Mouse (Mus musculus) R1 (cell line): ENCODE measurements around the gene Tbc1d14.

Experiments used
- DNase-seq: peaks from one replicate; pipeline ENCODE4 v3.0.0-alpha.2; 2018; ENCODE audit warnings: low read depth, low spot score

Gene Tbc1d14

DNA sequence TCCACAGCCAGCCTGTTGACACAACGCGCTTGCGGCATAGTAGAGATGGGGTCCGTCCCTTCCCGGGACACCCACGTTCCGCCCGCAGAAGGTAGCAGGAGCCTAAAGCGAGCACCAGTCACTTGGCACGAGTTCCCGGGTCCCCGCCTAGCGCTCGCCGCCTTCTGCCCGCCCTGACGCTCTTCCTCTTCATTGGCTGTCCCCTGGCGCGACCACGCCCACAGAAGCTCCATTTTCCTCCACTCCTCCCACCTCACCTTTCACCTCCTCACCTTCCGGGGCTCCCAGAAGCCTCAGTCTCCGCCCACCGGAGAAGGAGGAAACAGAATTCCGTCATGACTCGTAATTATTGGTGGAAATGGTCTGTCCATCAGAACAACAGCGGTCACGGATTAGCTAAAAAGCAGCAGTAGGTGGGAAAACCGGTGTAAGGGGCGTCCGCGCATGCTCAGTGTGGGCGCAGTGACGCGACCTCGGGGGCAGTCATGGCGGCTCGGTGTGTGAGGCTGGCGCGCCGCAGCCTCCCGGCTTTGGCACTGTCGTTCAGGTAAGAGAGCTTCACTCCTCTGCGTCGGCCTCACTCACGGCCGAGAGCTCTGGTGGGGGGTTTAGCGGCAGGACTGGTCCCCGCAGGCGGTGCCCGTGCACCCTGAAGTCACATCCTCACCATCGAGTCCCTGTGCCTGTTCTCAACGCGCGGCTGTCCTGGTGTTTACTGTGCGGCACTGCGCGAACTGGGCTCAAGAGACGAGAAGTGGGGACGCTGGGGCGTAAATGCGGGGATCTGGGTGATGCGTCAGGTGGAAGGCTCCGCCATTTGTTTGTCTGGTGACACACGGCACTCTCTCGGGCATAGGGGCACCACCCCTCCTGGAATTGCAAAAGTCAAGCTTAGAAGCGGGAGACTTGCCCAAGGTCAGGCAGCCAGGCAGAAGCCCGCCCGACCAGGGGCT is 128.1 kb downstream of the Tbc1d14 start, which contains the start of gene Grpel1:
TSS of gene Grpel1 (plus strand) at position 290 of the 953 bp plus-strand sequence.
- peak; percentile 100 for DNase-seq

DNA sequence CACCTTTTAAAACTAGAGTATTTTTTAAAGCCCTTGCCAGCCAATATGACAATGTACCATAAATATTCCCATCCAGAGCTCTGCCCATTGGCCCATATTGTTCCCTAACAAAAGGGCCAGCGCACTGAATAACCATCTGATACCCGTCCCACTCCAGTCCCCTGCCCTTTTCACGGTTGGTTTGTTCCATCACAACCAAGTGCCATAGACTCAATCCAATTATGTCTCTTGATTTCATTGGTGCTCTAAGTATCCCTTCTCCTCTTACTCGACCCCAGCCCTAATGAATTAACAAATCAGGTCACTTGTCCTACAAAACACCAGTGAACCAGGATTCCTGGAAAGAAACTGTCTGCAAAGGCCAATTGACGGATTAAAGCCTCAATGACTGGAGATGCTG is 129.7 kb downstream of the Tbc1d14 start:
- no peak for DNase-seq

DNA sequence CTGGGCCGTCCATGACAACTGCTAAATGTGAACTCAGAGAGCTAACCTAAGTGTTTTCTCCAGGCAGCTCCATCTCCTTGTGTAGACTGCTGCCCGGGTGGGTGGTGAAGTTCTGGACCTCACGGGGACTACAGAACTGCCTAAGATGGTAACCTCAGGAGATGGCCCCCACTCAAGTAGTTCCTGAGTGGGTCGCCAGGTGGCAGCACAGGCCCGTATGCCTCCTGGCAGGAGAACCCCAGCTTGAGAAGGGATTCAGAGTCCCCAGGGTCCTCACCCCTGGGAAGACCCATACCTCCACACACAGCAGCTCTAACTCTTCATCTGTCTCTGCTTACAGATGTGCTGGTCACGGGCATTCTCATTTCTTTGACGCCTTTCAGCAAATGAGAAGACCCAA is 130.3 kb downstream of the Tbc1d14 start:
- peak; percentile 66 for DNase-seq

DNA sequence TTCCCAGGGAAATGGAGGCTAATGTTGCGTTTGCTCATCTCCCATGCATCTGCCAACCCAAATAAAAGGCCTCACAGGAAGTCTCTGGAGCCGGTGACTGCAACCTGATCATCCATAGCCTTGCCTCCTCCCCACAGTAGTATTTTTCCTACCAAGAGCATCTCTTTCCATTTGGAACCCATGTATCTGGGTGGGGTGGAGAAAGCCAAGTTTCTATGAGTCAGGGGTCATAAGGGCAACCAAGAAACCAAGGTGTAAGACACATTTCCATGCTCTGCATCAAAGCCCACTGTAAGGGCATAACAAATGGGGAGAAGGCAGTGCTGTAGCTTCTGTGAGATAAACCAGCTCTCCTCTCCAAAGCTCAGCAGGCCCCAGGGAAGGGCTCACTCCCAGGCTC is 131.8 kb downstream of the Tbc1d14 start:
- DNase-seq: no peak

DNA sequence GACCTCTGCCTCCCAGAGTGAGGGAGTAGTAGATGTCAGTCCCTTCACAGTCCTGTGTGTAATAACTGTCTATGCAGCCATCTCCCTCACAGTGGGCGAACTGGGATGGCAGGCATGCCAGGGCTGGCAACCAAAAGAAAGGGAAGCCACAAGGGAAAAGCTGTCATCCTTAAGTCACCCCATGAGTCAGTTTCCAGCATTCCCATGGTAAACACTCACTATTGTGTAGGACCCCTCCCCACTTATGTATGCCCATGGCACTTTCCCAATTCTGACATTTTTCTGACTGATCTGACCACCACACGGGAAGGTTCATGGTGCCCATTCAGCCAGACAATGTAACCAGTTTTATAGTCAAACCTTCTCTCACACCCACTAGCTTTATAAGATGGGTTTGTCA is 132.4 kb downstream of the Tbc1d14 start:
- DNase-seq: no peak

DNA sequence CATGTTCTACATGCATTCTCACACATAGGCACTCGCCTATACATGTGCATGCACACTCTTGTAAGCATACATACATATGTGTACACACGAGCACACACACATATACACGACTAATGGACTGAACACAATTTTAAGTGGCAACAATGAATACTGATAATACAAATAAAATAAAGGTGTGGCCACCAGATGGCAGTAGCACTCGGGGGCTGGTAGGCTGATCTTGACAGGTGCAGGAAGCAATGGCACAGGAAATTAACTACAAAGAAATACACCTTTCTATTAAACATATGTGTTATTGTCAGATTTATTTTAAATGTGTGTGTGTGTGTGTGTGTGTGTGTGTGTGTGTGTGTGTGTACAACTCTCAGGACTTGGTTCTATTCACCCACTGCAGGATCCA is 134.2 kb downstream of the Tbc1d14 start:
- peak; percentile 48 for DNase-seq

DNA sequence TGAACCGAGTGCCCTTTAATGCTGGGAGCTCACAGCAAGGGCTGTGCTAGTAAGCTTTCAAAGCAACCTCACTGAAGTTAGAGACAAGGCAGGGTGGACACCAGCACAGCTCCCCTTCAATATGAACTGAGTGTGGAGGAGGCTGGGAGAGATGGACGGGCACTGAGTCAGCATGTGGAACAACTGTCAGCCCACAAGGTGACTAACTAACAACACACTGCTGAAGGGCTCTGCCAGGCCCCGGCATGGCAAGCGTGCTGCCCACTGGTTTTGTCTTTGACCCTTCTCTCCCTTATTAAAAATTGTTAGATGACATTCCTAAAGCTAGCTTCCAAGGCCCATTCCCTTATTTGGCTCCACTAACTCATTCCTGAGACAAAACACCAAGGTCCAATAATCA is 135.4 kb downstream of the Tbc1d14 start:
- no peak for DNase-seq

- DNase-seq: no peak
Measured at GRCm38 (mm10) chr5:36452821-36453220, 140.3 kb downstream of the Tbc1d14 start.

DNA sequence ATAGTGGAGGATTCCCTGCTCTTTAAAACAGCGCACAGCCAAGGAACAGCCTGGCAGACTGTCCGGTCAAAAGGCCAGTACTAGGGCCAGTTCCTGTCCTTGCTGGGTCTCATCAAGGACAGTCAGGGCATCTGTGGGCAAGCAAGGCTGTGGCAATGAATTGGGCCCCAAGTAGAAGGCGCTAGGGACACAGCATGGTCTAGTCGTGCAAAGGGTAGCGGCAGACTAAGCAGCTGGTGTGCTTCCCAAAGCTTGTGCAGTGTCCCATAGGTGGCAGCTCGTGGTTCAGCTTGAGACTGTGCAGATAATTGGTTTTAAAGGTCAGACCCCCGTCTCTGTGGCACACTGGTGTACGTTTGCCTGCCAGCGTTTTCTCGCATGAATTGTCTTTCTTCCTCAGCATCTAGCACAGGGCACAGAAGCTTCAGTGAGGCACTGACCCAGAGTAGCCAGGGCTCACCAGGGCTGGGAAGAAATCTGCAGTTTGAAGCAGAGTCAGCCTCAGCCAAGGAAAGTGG is 141.1 kb downstream of the Tbc1d14 start:
- no peak for DNase-seq

GRCm38 (mm10) chr5:36451119-36451518 is 142.0 kb downstream of the Tbc1d14 start:
- peak; percentile 24 for DNase-seq

DNA sequence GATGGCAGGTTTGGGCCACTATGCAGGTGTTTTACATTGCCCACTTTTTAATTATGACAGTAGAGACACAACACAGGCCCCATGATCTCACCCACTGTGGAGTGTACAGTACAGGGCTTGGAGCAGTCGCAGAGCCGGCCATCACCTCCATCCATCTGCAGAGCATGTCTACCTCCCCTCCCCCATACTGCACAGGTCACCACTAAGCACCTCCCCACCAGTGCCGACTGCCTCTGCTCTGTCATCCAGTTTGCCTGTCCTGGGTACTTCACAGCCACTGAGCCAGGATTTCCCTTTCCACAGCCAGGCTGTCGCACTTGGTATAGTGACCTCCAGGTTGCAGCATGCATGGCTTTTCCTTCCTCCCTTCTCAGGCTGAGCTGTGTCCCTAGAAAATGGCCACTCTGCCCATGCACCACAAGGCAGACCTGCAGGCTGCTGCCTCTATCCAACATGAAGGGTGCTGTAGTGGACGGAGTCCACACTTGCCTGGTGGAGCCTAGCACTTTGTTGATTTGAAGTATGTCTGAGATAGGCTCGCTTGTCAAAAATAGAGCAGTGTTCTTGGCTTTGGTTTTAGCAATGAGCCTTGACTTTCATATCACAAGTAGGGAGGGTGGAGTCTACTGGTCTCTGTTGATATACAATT is 143.2 kb downstream of the Tbc1d14 start:
- no peak for DNase-seq

- no peak for DNase-seq
Measured at GRCm38 (mm10) chr5:36447872-36448271, 145.2 kb downstream of the Tbc1d14 start.

- no peak for DNase-seq
Measured at GRCm38 (mm10) chr5:36446166-36446890, 146.7 kb downstream of the Tbc1d14 start.

DNA sequence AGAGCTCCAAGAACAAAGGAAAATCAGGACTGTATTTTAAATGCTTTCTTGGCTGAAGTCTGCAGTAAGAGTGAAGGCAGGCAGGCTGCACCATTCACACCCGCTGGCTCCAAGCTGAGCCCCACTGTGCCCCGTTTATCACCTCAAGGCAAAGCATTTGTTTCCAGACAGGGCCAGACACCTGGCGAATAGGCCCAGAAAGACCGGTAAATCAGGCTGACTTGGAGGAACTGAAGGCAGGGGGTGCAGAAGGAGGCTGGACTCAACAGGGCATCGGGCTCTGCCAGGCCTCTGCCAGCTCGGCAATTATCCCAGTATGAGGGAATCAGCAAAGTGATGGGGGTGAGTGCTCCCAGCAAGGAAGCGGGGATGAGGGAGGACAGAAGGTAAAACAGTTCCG is 148.0 kb downstream of the Tbc1d14 start:
- DNase-seq: no peak

DNA sequence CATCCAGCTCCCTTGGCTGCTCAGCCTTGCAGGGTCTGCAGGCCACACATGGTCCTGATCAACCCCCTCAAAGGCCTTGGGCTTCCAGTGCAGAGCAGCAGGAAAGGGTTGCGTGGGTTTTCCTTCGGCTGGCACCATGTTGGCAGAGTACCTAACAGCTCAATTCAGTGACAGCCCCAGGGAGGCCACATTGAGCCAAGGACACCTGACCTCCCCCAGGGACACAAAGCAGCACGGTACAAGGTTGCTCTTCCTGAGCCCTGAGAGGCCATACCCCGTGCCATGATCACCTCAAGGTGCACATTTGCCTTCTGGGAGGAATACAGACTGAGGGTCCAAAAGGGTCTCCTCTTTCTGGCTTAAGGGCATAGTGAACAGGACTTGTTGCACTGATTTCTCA is 148.5 kb downstream of the Tbc1d14 start:
- DNase-seq: no peak

GRCm38 (mm10) chr5:36440741-36441140 is 152.3 kb downstream of the Tbc1d14 start:
- DNase-seq: no peak
